Mouse (Mus musculus) hindbrain, embryonic 13.5 days (tissue): Measurements from ENCODE around the gene Timp2. TPM values are rescaled to one million over a fixed set of nuclear protein-coding genes. Genes with fewer than 3 reads are reported as not detected.
"Not testable (repeated sequence)": the region's sequence is repeated elsewhere in the genome, so short reads cannot be mapped to it uniquely, and the experiment has no call there.

Experiments
- ATAC-seq: fragments of 200-750 bp; cut with Nextera tagmentation; 2 replicates; pipeline ENCODE4 v1.8.0; 2017; ENCODE audit warnings: moderate TSS enrichment; ENCODE audit not compliant: low FRiP score
- H3K27ac ChIP-seq: fragments of 300-500 bp; sonication (generic); 2 replicates; pipeline ENCODE4 v1.5.1; 2015; ENCODE audit warnings: inconsistent platforms, mild to moderate bottlenecking, moderate library complexity
- H3K27me3 ChIP-seq: fragments of 300-500 bp; sonication (generic); 2 replicates; pipeline ENCODE4 v1.6.1; 2015; ENCODE audit warnings: mild to moderate bottlenecking, inconsistent platforms
- H3K36me3 ChIP-seq: fragments of 300-500 bp; sonication (generic); 2 replicates; pipeline ENCODE4 v1.6.1; 2015; ENCODE audit warnings: mild to moderate bottlenecking, inconsistent platforms
- H3K4me1 ChIP-seq: fragments of 300-500 bp; sonication (generic); replicated peaks from 2 replicates; pipeline ENCODE4 v1.6.1; 2015; ENCODE audit warnings: inconsistent platforms
- H3K4me2 ChIP-seq: fragments of 300-500 bp; sonication (generic); 2 replicates; pipeline ENCODE4 v1.6.1; 2015; ENCODE audit warnings: inconsistent platforms, mild to moderate bottlenecking, moderate library complexity
- H3K4me3 ChIP-seq: fragments of 300-500 bp; sonication (generic); 2 replicates; pipeline ENCODE4 v1.5.1; 2015; ENCODE audit warnings: mild to moderate bottlenecking, inconsistent platforms
- H3K9ac ChIP-seq: fragments of 300-500 bp; sonication (generic); 2 replicates; pipeline ENCODE4 v1.6.1; 2015; ENCODE audit warnings: mild to moderate bottlenecking, inconsistent platforms
- H3K9me3 ChIP-seq: fragments of 300-500 bp; sonication (generic); 2 replicates; pipeline ENCODE4 v1.6.1; 2016; ENCODE audit warnings: inconsistent platforms
- WGBS: fragments of 180-500 bp; shearing (Covaris S2); methylation state at CpG from one replicate; pipeline ENCODE4 v1.1.7; 2015; 5-methylcytosine and 5-hydroxymethylcytosine counted together
- polyA plus RNA-seq: library from polyadenylated mRNA; unstranded; fragments of >200 nt; fragmentation: Nextera tagmentation; extraction: Ambion mirVana; gene quantifications from 2 replicates; pipeline ENCODE4 v1.2.1, GENCODE M21; 2015

Gene Timp2
- polyA plus RNA-seq, 1 experiment from 2014 or later = 45.7 TPM

DNA sequence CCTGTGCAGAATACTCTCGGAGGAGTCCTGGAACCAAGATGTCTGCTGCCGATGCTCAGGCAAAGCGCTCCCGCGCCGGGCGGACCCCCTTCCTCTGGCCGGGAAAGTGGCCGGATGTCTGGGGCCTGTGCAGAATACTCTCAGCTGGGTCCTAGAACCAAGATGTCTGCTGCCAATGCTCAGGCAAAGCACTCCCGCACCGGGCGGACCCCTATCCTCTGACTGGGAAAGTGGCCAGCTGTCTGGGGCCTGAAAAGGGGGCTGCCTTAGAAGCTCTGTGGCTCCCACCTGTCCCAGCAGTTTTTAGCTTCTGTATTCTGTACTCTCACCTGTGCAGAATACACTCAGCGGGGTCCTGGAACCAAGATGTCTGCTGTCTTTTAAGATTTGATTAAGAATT, 32.3 kb upstream of the Timp2 start:
- not testable (repeated sequence) for H3K4me3 ChIP-seq, ATAC-seq, H3K4me1 ChIP-seq, H3K9ac ChIP-seq, H3K36me3 ChIP-seq, H3K27ac ChIP-seq, H3K4me2 ChIP-seq, H3K9me3 ChIP-seq, H3K27me3 ChIP-seq
- WGBS = 90% methylated on average over 13 of the region's 13 CpGs

DNA sequence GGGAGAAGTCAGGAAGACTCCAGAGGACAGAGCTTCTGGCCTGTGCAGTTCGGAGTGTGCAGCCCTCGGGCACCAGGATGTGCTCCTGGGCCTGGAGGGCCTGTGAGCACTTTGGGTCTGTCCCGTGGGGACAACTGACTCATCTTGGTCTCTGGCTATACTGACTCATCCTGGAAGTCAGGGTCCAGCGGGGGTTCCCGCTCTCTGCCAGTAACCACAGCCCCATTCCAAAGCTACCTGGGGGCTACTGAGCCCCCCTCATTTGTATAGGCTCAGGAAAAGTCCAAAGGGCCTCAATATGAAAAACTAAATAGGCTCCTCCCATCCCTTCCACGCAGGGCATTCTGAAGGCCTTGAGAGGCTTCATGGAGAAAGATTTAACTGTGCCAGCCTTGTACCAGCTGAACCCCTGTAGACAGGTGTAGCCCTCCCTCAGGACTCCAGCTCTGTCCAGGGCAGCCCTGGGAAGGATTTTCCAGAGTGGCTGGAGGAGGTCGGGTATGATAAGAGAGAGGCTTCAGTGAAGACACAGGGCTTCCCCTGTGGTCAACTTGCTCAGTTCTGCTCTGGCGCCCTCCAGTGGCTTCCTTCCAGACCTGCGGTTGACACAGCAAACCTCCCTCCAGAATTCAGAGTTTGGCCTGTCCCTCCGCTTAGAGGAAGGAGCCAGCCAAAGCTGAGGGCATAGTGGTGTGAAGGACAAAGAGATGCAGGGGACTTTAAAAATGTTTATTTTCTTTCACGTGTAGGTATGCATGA, 23.9 kb upstream of the Timp2 start:
- ATAC-seq = no peak
- Histone ChIP-seq H3K9ac (no peak overlapping the region; the same call in 1 of the 2 replicates), H3K4me1 (peaks cover 17% of the 10 kb centered on the region), H3K9me3 (no peaks in the 10 kb centered on the region), H3K4me3 (no peak overlapping the region), H3K27me3 (no peaks in the 10 kb centered on the region), H3K4me2 (no peak overlapping the region), H3K27ac (no peak overlapping the region), H3K36me3 (no peaks in the 10 kb centered on the region)
- 47% methylated on average over 11 of the region's 11 CpGs for WGBS

DNA sequence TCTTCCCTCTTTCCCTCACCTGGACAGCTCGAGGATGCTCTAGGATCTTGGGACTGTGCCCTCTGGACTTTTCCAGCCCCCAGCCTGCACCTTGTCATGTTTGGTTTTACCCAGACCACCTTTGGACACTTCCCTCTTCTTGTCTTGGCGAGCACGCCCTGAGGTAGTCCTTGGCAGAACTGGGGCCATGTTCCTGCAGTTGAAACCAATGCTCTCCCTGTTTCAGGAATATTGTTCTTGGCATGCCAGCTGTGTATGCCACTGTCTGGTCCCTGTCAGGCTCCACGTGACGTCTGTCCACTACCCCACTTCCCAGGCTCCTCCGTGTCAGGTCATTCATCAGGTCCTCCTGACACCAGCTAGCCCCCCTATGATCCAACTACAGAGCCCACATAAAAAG, 23.1 kb upstream of the Timp2 start:
- H3K27me3 ChIP-seq = no peaks in the 10 kb centered on the region
- H3K4me2 ChIP-seq = no peak overlapping the region
- H3K9ac ChIP-seq = no peak overlapping the region
- H3K36me3 ChIP-seq = no peaks in the 10 kb centered on the region
- no peak overlapping the region for H3K4me3 ChIP-seq
- H3K27ac ChIP-seq = no peak overlapping the region
- ATAC-seq = no peak
- H3K9me3 ChIP-seq = no peaks in the 10 kb centered on the region
- H3K4me1 ChIP-seq = peaks cover 19% of the 10 kb centered on the region
- 83% methylated on average over 6 of the region's 6 CpGs for WGBS

DNA sequence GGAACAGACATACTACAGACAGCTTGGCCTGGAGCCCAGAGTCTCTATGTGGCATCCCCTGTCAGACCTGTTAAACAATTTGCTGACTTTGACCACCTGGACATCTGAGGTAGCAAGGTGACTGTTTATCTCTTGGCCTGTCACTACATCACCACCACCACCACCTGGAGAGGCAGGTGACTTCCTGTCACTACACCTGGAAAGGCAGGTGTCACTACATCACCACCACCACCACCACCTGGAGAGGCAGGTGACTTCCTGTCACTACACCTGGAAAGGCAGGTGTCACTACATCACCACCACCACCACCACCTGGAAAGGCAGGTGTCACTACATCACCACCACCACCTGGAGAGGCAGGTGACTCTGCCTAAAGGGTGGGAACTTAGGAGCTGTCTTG, 20.8 kb upstream of the Timp2 start:
- H3K36me3 ChIP-seq, ATAC-seq, H3K9me3 ChIP-seq, H3K4me3 ChIP-seq, H3K27me3 ChIP-seq, H3K9ac ChIP-seq, H3K27ac ChIP-seq, H3K4me2 ChIP-seq: not testable (repeated sequence)
- H3K4me1 ChIP-seq = peaks cover 19% of the 10 kb centered on the region

DNA sequence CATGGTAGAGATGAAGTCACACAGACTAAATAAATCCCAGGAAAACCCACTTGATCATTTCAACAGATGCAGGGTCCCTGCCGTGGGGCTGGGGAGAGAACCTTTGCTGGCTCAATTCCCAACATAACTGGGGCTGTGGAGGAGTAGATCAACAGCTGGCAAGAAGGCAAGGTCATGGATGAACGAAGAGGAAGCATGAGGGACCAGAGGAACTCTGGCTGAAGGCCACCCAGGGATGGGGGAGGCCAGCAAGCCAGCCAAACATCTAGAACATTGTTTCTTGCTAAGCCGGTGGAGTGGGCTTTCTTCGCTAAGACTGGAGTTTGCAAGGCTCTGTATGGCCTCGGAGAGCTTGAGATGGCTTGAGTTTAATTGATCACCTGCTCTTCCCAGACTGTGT, 20.3 kb upstream of the Timp2 start:
- Histone ChIP-seq H3K27me3 (no peaks in the 10 kb centered on the region), H3K9me3 (no peaks in the 10 kb centered on the region), H3K27ac (no peak overlapping the region), H3K4me2 (no peak overlapping the region), H3K9ac (no peak overlapping the region), H3K36me3 (no peaks in the 10 kb centered on the region), H3K4me1 (peaks cover 19% of the 10 kb centered on the region), H3K4me3 (no peak overlapping the region)
- 82% methylated on average over 5 of the region's 5 CpGs for WGBS
- no peak for ATAC-seq

DNA sequence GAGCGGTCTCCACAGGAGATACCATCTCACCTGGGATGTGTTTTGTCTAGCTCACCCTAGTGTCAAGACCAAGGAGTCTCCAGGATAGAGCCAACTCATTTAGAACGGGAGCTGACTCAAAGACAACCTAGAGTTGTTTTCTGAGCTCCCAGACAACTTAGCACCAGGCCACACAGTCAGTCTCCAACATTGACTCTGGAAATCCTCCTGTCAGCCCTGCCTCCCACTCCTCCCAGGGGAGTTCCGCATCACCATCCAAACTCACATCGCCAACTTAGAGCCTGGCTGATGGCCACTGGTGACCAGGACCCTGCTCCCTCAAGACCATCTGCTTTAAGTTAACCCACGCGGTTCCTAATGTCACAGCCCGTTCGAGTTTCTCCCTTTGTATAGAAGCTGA, 19.9 kb upstream of the Timp2 start:
- no peaks in the 10 kb centered on the region for H3K36me3 ChIP-seq
- H3K9ac ChIP-seq = no peak overlapping the region
- H3K27ac ChIP-seq = no peak overlapping the region
- no peaks in the 10 kb centered on the region for H3K27me3 ChIP-seq
- ATAC-seq = no peak
- H3K4me3 ChIP-seq = no peak overlapping the region
- WGBS = 85% methylated on average over 8 of the region's 8 CpGs
- H3K4me1 ChIP-seq = peaks cover 19% of the 10 kb centered on the region
- H3K4me2 ChIP-seq = no peak overlapping the region
- no peaks in the 10 kb centered on the region for H3K9me3 ChIP-seq

DNA sequence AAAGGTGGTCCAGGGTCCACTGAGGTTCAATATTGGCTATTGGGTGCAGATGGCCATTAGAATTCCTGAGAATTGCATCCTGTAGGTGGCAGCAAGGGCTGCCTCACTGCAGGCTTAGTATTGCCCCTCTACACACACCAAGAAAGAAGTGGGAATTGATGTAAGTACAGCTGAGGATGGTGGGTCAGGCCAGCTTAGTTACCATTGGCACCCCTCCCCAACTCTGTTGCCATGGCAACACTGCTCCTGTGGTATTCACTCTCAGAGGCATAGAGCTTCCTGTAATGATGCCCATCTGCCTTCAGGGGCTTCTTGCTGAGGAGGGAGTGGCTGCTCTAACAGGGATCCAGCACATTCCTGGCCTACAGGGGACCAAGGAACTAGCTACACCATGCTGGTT, 19.5 kb upstream of the Timp2 start:
- Histone ChIP-seq H3K4me1 (peaks cover 19% of the 10 kb centered on the region), H3K27ac (no peak overlapping the region), H3K4me2 (no peak overlapping the region), H3K9me3 (no peaks in the 10 kb centered on the region), H3K27me3 (no peaks in the 10 kb centered on the region), H3K9ac (no peak overlapping the region), H3K4me3 (no peak overlapping the region), H3K36me3 (no peaks in the 10 kb centered on the region)
- ATAC-seq = no peak

DNA sequence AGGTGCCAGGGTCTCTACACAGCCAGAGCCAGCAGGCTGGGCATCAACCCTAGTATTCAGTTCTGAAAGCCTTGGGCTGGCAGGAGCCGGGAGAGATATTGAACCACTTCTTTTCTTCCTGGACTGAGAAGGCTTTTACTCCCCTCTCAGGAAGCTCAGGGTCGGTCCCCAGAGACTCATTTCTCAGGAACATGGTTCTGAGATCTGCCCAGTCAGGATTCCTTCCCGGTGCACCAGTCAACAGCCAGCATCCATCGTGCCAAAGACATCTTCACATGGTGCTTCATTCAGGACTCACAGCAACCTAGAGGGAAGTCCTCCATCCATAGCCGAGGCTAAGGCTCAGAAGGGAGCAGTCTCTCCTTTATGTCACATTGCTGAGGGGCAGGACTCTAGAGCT, 19.0 kb upstream of the Timp2 start:
- 71% methylated on average over 5 of the region's 5 CpGs for WGBS
- Histone ChIP-seq H3K27ac (no peak overlapping the region), H3K36me3 (no peaks in the 10 kb centered on the region), H3K4me1 (peaks cover 18% of the 10 kb centered on the region), H3K4me2 (no peak overlapping the region), H3K9ac (no peak overlapping the region), H3K27me3 (no peaks in the 10 kb centered on the region), H3K4me3 (no peak overlapping the region), H3K9me3 (no peaks in the 10 kb centered on the region)
- ATAC-seq = no peak

DNA sequence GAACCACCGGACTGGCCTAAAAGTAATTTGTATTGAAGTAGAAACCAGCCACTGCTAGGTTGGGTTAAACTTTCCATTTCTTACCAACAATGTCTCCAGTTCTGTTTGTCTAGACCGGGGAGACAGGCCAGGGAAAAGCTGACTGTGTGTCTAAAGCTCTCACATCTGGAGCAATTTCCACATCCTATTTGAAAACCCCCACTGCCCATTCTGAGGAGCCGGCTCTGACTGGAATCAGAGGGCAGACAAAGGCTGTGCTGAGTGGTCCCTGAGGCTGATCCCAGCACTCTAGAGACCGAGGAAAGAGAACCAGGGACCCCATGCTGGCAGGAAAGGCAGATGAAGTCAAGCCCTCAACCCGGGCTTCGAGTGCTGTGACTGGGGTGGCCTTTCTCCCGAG, 17.1 kb upstream of the Timp2 start:
- Histone ChIP-seq H3K9ac (no peak overlapping the region), H3K9me3 (no peaks in the 10 kb centered on the region), H3K27me3 (no peaks in the 10 kb centered on the region), H3K27ac (no peak overlapping the region), H3K4me1 (peaks cover 17% of the 10 kb centered on the region), H3K4me2 (no peak overlapping the region), H3K36me3 (no peaks in the 10 kb centered on the region), H3K4me3 (no peak overlapping the region)
- no peak for ATAC-seq
- WGBS = 59% methylated on average over 7 of the region's 7 CpGs

DNA sequence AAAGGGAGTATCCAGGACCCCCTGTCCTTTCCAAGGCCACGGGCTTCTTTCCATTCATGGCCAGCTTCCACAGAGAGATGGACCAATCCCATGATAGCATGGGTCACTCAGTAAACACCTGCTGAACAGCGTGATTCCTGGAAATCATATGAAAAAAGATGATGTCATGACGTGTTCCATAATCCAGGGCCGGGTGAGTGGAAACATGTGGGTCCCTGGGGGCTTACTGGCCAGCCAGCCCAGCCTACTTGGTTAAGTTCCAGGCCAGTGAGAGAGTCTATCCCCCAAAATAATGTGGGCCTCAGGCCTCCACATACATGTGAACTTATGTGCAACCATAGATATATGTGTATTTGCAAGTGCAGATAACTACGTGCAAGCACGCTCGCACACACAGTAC, 16.3 kb upstream of the Timp2 start:
- H3K36me3 ChIP-seq = no peaks in the 10 kb centered on the region
- no peak overlapping the region for H3K9ac ChIP-seq
- no peak overlapping the region for H3K4me2 ChIP-seq
- H3K4me1 ChIP-seq = peaks cover 17% of the 10 kb centered on the region
- no peaks in the 10 kb centered on the region for H3K9me3 ChIP-seq
- WGBS = 87% methylated on average over 7 of the region's 7 CpGs
- no peak overlapping the region for H3K27ac ChIP-seq
- ATAC-seq = no peak
- no peak overlapping the region for H3K4me3 ChIP-seq
- no peaks in the 10 kb centered on the region for H3K27me3 ChIP-seq

DNA sequence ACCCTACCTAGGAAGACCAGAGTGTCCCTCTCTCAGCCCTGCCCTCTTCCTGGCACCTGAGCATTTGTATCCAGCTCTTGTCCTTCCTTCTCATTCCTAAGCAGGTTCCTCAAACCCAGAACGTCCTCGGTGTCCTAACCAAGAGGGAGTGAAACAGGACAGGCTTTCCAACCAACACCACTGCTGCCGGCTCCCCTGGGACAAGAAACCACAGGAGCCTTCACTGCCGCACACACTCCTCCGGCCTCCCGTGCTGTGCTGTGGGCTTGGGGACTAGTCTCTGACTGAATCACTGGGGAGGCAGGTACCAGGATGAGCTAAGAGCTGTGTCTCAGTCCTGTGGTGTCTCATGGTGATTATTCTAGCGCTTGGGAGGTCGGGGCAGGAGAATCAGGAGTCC, 14.1 kb upstream of the Timp2 start:
- H3K4me2 ChIP-seq = no peak overlapping the region
- ATAC-seq = no peak
- 79% methylated on average over 8 of the region's 8 CpGs for WGBS

DNA sequence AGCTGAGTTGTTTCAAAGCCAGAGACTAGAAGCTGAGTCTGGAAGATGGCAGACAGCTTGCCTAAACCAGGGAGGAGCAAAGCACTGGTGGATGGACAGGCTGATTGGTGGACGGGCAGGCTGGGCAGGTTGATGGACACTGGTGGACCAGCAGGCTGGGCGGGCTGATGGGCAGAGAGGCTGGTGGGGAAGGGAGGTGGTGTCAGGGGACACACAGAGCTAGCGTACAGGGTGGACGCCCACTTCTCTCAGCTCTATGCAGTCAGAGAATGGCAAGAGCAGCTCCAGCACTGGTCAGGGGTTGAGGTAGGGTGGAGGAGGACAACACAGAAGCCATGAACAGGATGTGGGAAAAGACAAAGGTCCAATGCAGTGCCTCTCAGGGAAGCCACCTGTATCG, 13.7 kb upstream of the Timp2 start:
- H3K4me2 ChIP-seq = no peak overlapping the region
- H3K9me3 ChIP-seq = no peaks in the 10 kb centered on the region
- H3K27ac ChIP-seq = no peak overlapping the region
- no peaks in the 10 kb centered on the region for H3K27me3 ChIP-seq
- WGBS = 84% methylated on average over 5 of the region's 5 CpGs
- H3K36me3 ChIP-seq = no peaks in the 10 kb centered on the region
- peaks cover under 1% of the 10 kb centered on the region; the same call in 1 of the 2 replicates for H3K4me1 ChIP-seq
- no peak for ATAC-seq
- H3K9ac ChIP-seq = no peak overlapping the region
- no peak overlapping the region for H3K4me3 ChIP-seq

More for the DNA sequence above, 14.1 kb upstream of the Timp2 start:
- H3K36me3 ChIP-seq = no peaks in the 10 kb centered on the region
- H3K4me1 ChIP-seq = peaks cover 4% of the 10 kb centered on the region; the same call in 1 of the 2 replicates
- no peak overlapping the region for H3K4me3 ChIP-seq
- no peak overlapping the region for H3K27ac ChIP-seq
- no peaks in the 10 kb centered on the region for H3K9me3 ChIP-seq
- H3K27me3 ChIP-seq = no peaks in the 10 kb centered on the region
- no peak overlapping the region for H3K9ac ChIP-seq

DNA sequence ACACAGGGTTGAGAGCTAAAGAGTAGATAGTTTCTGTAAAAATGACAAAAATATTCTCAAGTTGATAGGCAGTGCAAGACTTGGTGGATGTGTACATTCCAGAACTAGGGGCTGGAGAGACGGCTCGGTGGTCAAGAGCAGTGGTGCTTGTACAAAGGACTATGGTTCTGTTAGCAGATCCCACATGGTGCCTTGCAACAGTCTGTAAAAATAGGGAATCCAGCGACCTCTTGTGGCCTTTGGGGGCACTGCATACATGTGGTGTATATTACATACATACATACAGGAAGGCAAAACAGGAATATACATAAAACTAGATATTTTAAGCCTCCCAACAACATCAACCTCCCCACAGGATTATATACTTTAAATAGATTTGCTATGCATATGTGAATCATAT, 12.8 kb upstream of the Timp2 start:
- Histone ChIP-seq H3K27me3 (no peaks in the 10 kb centered on the region), H3K4me3 (no peak overlapping the region), H3K4me2 (no peak overlapping the region), H3K27ac (no peak overlapping the region), H3K4me1 (no peaks in the 10 kb centered on the region), H3K9ac (no peak overlapping the region), H3K9me3 (no peaks in the 10 kb centered on the region), H3K36me3 (no peaks in the 10 kb centered on the region)
- 61% methylated on average over 3 of the region's 3 CpGs for WGBS
- no peak for ATAC-seq
